Mouse (Mus musculus) spleen, postnatal 4 days (tissue): ENCODE measurements at regions not wholly inside any gene's neighbourhood (a gene's known extent, or its start where the extent isn't known, plus 50 kb on each side); places are given as distances from the start of the nearest gene placed in this dataset.

Experiments
- DNase-seq, 2 experiments: peaks; one replicate each; pipeline ENCODE4 v3.0.0; 2022; ENCODE audit warnings: low spot score in 2 of 2

- no peak for DNase-seq
Measured at GRCm38 (mm10) chr10:117541487-117541886, 87.8 kb upstream of the Cpm start.

- no peak for DNase-seq
Measured at GRCm38 (mm10) chr10:117540747-117541398, 88.4 kb upstream of the Cpm start.

- DNase-seq, result no peak
Measured at GRCm38 (mm10) chr10:117540112-117540594, 89.1 kb upstream of the Cpm start.

DNA sequence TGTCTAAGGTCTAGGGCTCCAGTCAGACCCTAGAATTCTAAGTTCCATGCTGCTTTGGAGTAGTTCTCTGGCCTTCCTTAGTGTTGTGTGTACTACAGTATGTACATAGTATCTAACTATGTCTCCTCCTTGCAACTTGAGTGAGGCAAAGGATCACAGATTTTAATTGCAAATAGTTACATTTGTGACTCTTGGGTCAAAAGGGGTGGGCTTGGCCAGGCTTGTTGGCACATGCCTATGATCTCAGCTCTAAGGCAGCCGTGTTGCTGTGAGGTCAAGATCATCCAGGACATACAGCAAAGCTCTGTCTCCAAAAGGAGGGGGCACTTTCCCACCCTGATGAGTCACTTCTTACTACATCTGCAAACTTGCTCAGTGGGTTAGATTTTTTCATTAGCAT is 89.8 kb upstream of the Cpm start:
- DNase-seq, result no peak

DNA sequence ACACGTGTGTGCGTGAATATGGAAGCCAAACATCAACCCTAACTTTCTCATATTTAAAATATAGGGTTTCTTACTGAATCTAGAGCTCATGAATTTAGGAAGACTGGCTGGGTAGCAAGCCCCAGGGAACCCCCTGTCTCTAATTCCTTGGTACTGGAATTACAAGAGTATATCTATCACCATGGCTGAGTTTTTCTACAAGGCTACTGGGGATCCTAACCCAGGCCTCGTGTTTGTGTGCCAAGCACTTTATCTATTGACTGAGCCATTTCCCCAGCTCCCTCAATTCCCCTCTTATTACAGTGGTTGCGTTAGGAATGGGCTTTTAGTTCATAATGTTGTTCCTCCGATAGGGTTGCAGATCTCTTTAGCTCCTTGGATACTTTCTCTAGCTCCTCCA is 90.6 kb upstream of the Cpm start:
- DNase-seq, result no peak

GRCm38 (mm10) chr10:117536769-117537599 is 92.3 kb upstream of the Cpm start:
- no peak for DNase-seq

DNA sequence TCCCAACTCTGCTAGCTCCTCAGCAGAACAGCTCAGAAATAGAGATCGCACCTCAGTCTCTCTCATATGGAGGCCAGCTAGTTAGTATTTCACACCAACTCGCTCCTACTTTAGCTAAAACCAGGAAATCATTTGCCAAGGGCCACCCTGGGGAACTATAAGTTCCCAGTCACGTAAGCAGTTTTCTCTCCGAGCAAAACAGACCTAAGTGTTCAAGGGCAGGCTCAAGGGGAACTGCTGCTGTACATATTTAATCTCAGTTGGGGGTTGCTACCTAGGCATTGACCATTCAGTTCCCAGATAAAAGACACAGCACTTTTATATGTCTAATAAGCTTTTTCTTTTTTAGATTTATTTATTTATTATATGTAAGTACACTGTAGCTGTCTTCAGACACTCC is 93.5 kb upstream of the Cpm start:
- DNase-seq, result no peak

GRCm38 (mm10) chr10:117534992-117535719 is 94.1 kb upstream of the Cpm start:
- DNase-seq, result no peak

GRCm38 (mm10) chr10:117534478-117534877 is 94.8 kb upstream of the Cpm start:
- DNase-seq, result no peak

DNA sequence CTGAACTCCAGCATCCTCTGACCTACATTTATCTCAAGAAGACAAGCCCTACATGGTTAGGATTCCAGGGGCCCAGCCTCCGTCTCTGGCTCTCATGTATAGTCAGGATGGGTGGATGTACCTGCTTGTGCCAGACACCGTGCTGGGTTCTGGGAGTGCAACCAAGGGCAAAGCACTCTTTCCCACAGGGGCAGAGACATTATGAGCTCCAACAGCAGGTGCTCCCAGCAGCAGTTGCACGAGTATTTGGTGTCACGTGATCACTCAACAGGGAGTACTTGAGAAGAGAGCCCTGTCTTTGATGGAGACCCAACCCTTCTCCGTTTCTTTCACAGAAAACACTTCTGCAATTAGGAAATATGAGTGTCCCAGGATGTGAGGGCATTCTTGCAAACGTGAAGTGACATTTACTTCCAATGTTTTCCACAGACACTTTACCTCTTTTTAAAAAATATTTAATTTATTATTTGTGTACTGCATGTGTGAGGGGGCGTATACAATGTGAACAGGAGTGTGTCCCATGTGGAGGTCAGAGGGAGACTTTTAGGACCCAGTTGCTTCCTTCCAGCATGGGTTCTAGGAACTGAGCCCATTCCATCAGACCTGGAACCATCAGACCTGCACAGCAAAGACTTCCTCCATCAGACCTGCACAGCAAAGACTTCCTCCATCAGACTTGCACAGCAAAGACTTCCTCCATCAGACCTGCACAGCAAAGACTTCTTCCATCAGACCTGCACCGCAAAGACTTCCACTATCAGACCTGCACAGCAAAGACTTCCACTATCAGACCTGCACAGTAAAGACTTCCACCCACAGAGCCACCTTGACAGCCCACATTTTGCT is 95.5 kb upstream of the Cpm start:
- DNase-seq, result no peak

GRCm38 (mm10) chr10:117532750-117533540 is 96.4 kb upstream of the Cpm start:
- DNase-seq, result no peak

DNA sequence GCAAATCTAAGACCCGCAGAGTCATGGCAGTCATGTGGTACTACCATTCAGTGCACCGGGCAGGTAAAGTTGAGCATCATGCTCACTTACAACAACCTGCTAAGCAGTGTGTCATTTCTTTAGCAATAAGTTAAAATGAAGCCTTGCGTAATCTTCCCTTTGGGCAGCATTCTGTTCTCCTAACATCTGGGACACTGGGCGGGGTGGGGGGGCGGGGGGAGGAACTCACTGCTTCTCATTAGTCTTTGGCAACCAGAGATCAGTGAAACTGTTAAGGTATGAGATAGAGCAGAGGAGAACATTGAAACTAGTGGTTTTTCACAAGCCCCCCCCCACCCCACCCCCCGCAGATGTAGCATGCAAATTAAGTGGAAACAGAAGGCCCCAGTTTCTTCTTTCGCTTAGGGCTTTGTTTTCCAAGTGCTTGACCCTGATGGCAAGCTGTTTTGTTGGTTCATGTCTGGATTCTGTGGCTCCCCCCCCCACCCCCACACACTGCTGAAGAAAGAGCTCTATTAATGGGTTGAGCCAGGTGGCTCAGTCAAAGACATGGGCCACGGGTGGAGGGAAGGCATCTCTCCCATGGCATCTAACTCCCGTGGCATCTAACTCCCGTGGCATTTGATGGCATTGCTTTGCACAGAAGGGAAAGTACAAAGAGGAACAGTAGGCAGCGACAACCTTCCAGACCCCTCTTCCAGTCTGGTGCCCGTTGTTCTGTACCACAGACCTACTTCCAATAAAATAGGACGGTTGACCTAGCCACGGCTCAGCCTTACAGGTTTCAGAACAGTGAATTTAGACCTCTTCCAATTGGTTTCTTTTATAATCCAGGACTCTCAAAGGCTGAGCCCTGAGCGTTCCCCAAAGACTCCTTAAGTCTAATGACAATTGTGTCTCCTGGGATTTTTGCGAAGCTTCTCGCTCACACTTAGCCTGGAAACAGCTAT is 97.2 kb upstream of the Cpm start:
- DNase-seq, result no peak

DNA sequence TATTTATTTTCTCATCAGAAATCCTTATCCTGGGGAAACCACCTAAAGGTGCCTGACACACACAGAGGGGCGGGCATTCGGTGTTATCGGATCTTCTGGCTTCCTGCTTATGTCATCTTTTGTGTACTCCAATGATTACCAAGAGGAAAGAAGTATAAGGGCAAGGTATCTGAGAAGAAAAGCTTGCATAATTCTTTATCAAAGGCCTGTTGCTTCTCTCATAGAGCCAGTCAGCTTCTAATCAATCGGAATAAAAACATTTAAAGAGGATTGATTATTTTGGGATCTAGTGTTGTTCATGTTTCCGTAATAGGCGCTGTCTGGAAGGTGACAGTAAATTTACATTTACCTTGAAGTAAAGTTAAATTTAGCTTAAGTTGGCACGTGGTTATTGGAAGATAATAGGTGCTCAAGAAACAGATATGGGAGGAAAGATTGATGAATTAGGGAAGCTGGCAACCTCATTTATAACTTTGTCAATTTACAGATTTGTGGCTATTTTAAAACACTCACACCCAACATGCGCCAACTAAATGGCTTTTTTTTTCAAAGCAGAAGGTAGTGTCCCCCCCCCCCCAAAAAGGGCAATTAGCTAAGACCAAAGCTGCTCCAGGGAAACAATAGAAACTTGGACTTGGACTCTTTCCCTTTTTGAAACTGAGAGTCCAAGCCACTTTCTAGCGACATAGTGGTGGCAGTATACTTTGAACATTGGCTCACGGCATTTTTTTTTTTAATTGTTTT is 98.3 kb upstream of the Cpm start:
- DNase-seq, result no peak

DNA sequence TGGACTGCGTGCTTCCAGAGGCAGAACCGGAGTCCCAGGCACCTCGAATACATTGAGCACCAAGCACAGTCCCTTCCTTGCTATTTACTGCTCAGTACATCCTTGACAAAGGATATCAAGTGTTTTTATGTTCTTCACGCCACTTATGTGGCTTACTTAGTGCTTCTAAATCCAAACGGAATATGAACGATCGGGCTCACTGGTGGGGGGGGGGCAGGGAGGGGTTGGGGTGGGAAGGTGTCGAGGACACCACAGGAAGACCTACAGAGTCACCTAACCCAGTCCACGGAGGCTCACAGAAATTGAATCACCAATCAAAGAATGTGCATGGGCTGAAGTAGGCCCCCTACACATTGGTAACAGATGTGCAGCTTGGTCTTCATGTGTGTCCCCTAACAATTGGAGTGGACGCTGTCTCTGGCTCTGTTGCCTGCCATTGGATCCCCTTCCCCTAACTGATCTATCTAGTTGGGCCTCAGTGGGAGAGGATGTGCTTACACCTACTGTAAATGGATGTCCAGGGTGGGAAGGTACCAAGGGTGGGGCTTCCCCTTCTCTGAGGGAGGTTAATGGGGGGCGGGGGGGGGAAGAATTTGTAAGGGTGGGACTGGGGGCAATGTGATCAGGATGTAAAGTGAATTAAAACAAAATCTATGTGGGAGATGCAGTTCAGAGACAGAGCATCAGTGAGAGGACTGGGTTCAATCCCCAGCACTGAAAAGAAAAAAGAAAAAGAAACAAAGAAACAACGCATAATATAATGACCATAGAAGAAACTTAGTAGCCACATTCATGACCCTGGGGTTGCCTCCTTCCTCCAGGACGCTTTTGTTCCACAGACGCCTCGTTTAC is 99.1 kb upstream of the Cpm start:
- DNase-seq, result no peak

GRCm38 (mm10) chr10:117529269-117530006 is 99.9 kb upstream of the Cpm start:
- no peak for DNase-seq

DNA sequence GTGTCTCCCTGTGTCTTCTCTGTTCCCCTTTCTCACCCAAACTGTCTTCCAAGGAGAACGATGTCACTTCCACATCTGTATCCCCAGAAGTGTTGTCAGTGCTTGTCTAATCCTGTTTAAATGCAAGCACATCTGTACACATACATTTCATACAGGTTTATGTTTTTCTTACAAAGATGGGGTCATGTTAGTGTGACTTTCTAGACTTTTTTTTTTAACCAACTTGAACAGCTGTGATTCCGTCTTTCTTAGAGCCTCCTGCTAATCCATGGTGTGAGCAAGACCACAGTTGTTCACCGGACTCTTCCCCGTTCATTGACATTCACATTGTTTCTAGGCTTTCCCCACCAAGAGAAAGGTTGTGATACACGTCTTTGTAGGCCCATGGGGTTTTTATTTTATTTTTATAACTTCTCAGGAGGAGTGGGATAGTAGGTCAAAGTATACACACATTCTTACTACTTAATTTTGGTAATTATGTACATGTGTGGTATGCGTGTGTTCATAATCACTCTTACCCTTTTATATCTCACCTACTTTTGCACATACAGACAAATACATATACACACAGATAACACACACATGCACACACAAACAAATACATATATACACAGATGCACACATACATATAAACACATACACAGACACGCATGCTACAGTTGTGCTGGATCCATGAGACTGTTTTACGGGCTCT is 100.6 kb upstream of the Cpm start:
- no peak for DNase-seq

GRCm38 (mm10) chr10:117527979-117528378 is 101.3 kb upstream of the Cpm start:
- no peak for DNase-seq
